Mouse (Mus musculus) E14TG2a.4 (cell line): ENCODE results near the gene Akr7a5.

Source experiments
- CTCF ChIP-seq: conservative IDR thresholded peaks from 2 replicates; pipeline ENCODE4 v1.5.1; 2014; ENCODE audit warnings: low read length
- NANOG ChIP-seq: IDR thresholded peaks from 2 replicates; pipeline ENCODE4 v1.6.1; 2014; ENCODE audit warnings: borderline replicate concordance, low read length, mixed read lengths
- POU5F1 ChIP-seq: IDR thresholded peaks from 2 replicates; pipeline ENCODE4 v1.6.1; 2014; ENCODE audit warnings: low read length, borderline replicate concordance

GRCm38 (mm10) chr4:139307916-139308315, 2.6 kb upstream of the Akr7a5 start:
- TF ChIP-seq CTCF (no peak), NANOG (no peak), POU5F1 (no peak)
